Mouse (Mus musculus): ENCODE measurements around the gene Brd1.
"Not testable (repeated sequence)": the region's sequence is repeated elsewhere in the genome, so short reads cannot be mapped to it uniquely, and the experiment has no call there.

The Brd1 gene

GRCm38 (mm10) chr15:88733834-88734571, at the start of gene Brd1:
Brd1 (minus strand) TSS chr15:88734233.
- no peak for DNase-seq (ENCODE audit: low read depth, low spot score)

- not testable (repeated sequence) for DNase-seq (ENCODE audit: low read depth, low spot score)
Measured at GRCm38 (mm10) chr15:88774630-88775029, 40.6 kb upstream of the Brd1 start.

- no peak for DNase-seq (ENCODE audit: low read depth, low spot score)
Measured at GRCm38 (mm10) chr15:88768537-88768936, 34.5 kb upstream of the Brd1 start.

GRCm38 (mm10) chr15:88766139-88766538, 32.1 kb upstream of the Brd1 start:
- not testable (repeated sequence) for DNase-seq (ENCODE audit: low read depth, low spot score)

- no peak for DNase-seq (ENCODE audit: low read depth, low spot score)
Measured at GRCm38 (mm10) chr15:88761551-88761950, 27.5 kb upstream of the Brd1 start.

GRCm38 (mm10) chr15:88758061-88758460, 24.0 kb upstream of the Brd1 start:
- DNase-seq (ENCODE audit: low read depth, low spot score), result no peak

GRCm38 (mm10) chr15:88755761-88756160, 21.7 kb upstream of the Brd1 start:
- DNase-seq (ENCODE audit: low read depth, low spot score), result no peak

- no peak for DNase-seq (ENCODE audit: low read depth, low spot score)
Measured at GRCm38 (mm10) chr15:88754896-88755295, 20.9 kb upstream of the Brd1 start.

- DNase-seq (ENCODE audit: low read depth, low spot score), result no peak
Measured at GRCm38 (mm10) chr15:88752403-88752733, 18.3 kb upstream of the Brd1 start.

GRCm38 (mm10) chr15:88751564-88752402, 17.8 kb upstream of the Brd1 start, which contains the start of gene Zbed4:
Zbed4 (plus strand) TSS chr15:88751660.
- no peak for DNase-seq (ENCODE audit: low read depth, low spot score)

GRCm38 (mm10) chr15:88750677-88751563, 16.9 kb upstream of the Brd1 start:
- DNase-seq (ENCODE audit: low read depth, low spot score), result peak; percentile 98

GRCm38 (mm10) chr15:88750032-88750431, 16.0 kb upstream of the Brd1 start:
- no peak for DNase-seq (ENCODE audit: low read depth, low spot score)

GRCm38 (mm10) chr15:88749617-88750016, 15.6 kb upstream of the Brd1 start:
- DNase-seq (ENCODE audit: low read depth, low spot score), result not testable (repeated sequence)

- DNase-seq (ENCODE audit: low read depth, low spot score), result no peak
Measured at GRCm38 (mm10) chr15:88745926-88746325, 11.9 kb upstream of the Brd1 start.

- no peak for DNase-seq (ENCODE audit: low read depth, low spot score)
Measured at GRCm38 (mm10) chr15:88745347-88745746, 11.3 kb upstream of the Brd1 start.

- not testable (repeated sequence) for DNase-seq (ENCODE audit: low read depth, low spot score)
Measured at GRCm38 (mm10) chr15:88743371-88743770, 9.3 kb upstream of the Brd1 start.

- DNase-seq (ENCODE audit: low read depth, low spot score), result no peak
Measured at GRCm38 (mm10) chr15:88741366-88741765, 7.3 kb upstream of the Brd1 start.

GRCm38 (mm10) chr15:88738466-88738865, 4.4 kb upstream of the Brd1 start:
- no peak for DNase-seq (ENCODE audit: low read depth, low spot score)

GRCm38 (mm10) chr15:88736166-88736565, 2.1 kb upstream of the Brd1 start:
- no peak for DNase-seq (ENCODE audit: low read depth, low spot score)

GRCm38 (mm10) chr15:88733041-88733751, 837 bp downstream of the Brd1 start:
- no peak for DNase-seq (ENCODE audit: low read depth, low spot score)

GRCm38 (mm10) chr15:88732405-88733020, 1.5 kb downstream of the Brd1 start:
- no peak for DNase-seq (ENCODE audit: low read depth, low spot score)

Measured in telencephalon, adult 2 months (tissue).